Mouse (Mus musculus) cerebellum, adult 2 months (tissue): ENCODE data around the gene Kif27.

Experiments used
- CTCF ChIP-seq: fragments of 200-500 bp; IDR thresholded peaks from 2 replicates; pipeline ENCODE4 v1.5.1; 2011; ENCODE audit warnings: low read depth, mild to moderate bottlenecking, control low read depth, low read length, moderate library complexity, borderline replicate concordance; ENCODE audit not compliant: insufficient read depth
- POLR2A ChIP-seq: fragments of 200-500 bp; IDR thresholded peaks from 2 replicates; pipeline ENCODE4 v1.6.1; 2011; ENCODE audit warnings: low read length, control low read depth, borderline replicate concordance; ENCODE audit not compliant: insufficient read depth

- TF ChIP-seq POLR2A (no peak), CTCF (no peak)
Observed at GRCm38 (mm10) chr13:58276256-58276655, 82.7 kb downstream of the Kif27 start.
